Mouse (Mus musculus) ovary, postnatal 36 days (tissue): ENCODE measurements around the gene D7Ertd443e.
A peak's percentile ranks its signal among the peaks of the same experiment; 100 is the strongest.

ENCODE experiments used
- DNase-seq: peaks from one replicate; pipeline ENCODE4 v3.0.0; 2022; ENCODE audit warnings: low spot score, mixed read lengths

Gene D7Ertd443e

GRCm38 (mm10) chr7:134385561-134385960 lies at the start of gene D7Ertd443e:
D7Ertd443e (minus strand) TSS chr7:134385661.
- no peak for DNase-seq

- no peak for DNase-seq
Measured at GRCm38 (mm10) chr7:134431681-134432080, 46.2 kb upstream of the D7Ertd443e start.

DNA sequence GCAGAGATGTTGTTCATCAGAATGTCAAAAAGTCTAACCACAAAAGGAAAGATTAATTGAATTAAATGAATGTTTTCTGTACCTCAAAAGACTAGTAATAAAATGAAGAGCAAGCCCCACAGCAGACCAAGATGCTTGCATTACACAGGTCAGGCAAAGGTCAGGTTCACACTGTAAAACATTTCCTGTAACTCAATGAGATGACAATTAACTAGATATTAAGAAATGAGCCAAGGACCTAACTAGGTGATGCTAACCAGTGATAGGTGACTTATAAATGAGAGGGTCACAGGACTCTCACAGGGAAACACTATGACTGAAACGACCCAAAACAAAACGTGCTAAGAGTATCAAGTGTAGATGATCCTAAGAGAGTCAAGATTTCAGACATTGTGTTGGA lies 43.2 kb upstream of the D7Ertd443e start:
- no peak for DNase-seq

- no peak for DNase-seq
Measured at GRCm38 (mm10) chr7:134415014-134415413, 29.6 kb upstream of the D7Ertd443e start.

GRCm38 (mm10) chr7:134414005-134414690 lies 28.7 kb upstream of the D7Ertd443e start:
- DNase-seq: peak; percentile 20

- peak; percentile 23 for DNase-seq
Measured at GRCm38 (mm10) chr7:134408641-134409040, 23.2 kb upstream of the D7Ertd443e start.

DNA sequence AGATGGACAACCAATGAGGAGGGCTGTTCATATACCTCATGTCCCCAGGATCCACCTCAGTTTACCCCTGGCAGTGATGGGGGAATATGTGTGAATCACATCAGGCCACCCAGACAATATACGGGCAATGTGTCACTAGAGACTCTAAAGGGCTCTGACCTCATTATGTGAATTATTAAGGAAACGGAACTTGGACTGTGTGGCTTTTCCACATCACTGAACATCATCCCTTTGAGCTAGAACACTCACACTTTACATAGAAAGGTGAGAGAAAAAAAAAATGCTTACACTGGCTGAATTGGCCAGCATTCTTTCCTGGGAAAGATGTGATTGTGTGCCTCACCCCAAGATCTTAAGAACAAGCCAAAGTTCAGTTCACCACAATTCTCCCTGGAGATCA lies 15.3 kb upstream of the D7Ertd443e start:
- DNase-seq: no peak

DNA sequence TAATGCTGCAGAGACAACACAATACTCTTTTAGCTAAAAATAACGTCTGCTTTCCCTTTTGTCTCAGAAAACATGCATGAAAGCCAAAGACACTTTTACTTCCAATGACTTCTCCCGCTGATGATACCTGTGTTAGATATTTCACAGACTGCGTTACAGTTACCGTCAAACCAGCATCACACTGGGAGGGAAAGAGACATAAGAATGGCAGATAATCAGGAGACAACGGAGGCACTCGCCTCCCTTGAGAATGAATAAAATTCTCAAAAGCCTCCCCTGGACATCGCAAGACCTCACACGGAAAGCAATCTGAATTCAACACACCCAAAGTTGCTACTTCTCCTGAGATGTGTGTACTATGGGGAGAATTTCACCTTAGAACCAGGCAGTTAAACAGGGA lies 11.3 kb upstream of the D7Ertd443e start:
- no peak for DNase-seq

DNA sequence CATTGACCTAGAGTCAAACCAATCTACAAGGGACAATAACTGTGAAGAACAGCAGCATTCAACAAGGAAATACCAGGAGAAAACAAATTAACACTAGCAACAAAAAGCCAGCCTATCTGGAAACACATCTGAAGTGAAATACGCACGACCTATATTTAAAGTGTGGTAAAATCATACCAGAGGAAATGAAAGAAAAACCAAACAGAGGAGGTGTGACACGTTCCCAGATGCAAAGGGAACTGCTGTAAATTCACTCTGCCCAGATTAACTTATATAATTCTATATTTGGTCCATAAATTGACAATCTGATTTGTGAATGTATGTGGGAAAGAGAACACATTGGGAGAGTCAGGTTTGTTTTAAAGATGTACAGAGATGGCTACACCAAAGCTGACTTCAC lies 2.7 kb downstream of the D7Ertd443e start:
- DNase-seq: no peak

DNA sequence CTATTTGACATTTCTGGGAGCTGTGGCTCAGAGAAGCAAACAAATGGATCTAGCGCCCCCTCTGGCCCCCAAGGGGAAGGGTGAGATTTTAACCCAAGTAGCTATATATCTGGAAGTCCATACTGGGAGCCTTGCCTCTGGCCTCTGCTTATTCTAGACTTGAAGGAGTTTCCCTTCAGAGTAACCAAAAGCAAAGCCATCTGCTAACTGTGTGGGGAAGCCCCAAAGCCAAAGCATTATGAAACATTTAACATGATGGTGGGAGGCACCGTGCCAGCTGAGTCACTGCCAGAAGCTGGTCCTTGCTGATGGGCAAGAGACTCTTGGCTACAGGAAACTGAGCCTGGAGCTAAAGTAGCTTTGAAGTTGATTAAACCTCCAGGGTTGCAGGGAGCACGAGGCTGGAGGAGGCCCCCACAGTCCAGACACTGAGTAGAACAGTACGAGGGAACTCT lies 4.0 kb downstream of the D7Ertd443e start:
- DNase-seq: peak; percentile 78

- peak; percentile 47 for DNase-seq
Measured at GRCm38 (mm10) chr7:134378273-134378672, 7.2 kb downstream of the D7Ertd443e start.

GRCm38 (mm10) chr7:134376786-134377185 lies 8.7 kb downstream of the D7Ertd443e start:
- DNase-seq: no peak

GRCm38 (mm10) chr7:134372276-134372675 lies 13.2 kb downstream of the D7Ertd443e start:
- peak; percentile 9 for DNase-seq

DNA sequence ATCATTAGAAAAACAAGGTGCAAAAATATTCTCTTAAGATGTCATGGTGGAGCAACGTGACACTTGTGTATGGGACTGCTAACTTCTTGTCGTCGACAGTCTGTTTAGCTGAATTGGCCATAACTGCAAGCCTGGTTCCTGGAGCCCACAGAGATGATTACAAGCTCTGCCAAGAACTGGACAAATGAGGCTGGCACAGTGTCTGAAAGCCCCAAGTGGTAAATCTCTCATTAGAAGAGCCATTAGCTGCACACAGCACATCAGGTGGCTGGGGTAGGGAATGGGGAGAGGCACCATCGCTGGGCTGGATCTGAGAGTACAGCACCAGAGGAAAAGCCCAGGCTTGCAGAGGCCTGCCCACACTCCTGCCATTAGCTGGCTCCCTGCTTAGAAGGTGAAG lies 16.2 kb downstream of the D7Ertd443e start:
- DNase-seq: no peak

DNA sequence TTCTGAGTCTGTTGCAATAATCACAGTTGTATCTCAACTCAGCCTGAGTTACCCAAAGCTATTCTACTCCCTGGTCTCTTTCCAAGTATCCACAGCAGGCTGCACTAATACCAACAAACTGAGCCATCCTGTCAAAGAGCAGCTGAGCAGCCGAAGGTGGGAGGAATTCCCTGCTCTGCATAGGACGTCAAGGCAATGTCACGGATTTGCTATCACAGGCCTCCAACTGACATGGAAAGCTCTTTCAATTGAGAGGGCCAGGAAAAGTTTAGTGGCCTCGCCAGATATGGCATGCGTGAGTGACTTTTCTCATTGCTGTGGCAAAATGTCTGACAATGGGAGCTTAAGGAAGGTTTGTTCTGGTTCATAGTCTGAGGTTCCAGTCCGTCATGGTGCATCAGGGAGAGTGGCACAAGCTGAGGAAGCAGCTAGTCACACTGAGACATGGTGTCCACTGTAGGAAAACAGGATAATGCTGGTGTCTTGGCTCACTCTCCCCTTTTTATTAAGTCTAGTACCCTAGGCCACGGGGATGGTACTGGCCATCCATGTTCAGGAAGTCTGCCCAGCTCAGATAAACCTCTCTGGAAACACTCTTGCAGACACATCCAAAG lies 23.1 kb downstream of the D7Ertd443e start:
- no peak for DNase-seq

DNA sequence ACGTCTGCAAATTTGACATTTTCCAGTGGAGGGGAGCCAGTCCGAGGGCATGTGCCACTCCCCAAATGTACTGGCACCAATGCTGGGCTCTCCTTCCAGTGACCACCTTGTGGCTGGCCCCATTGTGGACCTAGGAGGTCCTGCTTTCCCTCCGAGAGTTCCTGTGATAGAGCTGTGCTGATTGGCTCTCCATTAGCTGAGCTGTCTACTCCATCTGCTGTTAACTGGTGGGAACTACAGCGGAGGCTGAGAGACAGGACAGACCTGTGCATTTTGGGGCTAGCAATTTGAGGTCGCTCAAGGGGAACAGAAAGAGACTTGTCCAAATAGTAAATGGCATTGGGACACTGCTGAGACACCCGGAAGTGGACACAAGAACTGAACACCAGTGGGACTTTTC lies 36.6 kb downstream of the D7Ertd443e start:
- DNase-seq: peak; percentile 27

- no peak for DNase-seq
Measured at GRCm38 (mm10) chr7:134342202-134342601, 43.3 kb downstream of the D7Ertd443e start.

GRCm38 (mm10) chr7:134335951-134336350 lies 49.5 kb downstream of the D7Ertd443e start:
- DNase-seq: no peak

DNA sequence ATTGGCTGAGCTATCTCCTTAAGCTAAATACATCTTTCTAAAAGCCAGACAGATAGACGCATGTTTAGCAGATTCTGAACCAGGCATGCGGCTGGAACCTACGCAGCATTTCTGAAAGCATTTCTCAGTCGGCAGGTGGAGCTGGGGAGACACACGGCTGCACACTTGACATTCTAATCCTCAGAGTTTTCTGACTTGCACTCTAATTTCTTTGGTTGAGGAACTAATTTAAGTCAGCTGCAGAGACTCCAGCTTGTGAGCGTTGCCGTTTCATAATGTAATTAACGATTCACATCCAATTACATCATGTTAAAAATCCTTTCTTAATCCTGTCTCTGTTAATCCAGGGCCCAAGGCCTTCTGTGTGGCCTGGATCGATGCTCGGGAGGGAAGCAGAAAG lies 64.5 kb downstream of the D7Ertd443e start:
- no peak for DNase-seq

- no peak for DNase-seq
Measured at GRCm38 (mm10) chr7:134302084-134302483, 83.4 kb downstream of the D7Ertd443e start.

DNA sequence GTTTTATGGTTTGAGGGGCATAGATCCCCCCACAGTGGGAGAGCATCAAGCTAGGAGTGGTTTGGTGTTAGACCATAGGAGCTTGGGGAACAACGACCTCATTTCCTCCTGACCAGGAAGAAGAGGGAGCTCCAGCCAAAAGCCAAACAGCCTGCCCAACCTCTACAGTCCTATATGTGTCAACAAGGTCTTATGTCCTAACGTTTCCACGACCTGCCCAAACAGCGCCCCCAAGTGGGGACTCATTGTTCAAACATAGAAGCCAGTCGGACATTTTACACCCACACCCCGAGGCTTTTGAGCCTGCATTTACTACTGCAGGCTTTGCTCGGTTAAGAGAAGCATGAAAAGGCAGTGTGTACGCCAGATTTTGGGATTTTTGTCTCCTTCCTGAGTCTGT lies 84.2 kb downstream of the D7Ertd443e start:
- DNase-seq: peak; percentile 5

- no peak for DNase-seq
Measured at GRCm38 (mm10) chr7:134292750-134293149, 92.7 kb downstream of the D7Ertd443e start.

DNA sequence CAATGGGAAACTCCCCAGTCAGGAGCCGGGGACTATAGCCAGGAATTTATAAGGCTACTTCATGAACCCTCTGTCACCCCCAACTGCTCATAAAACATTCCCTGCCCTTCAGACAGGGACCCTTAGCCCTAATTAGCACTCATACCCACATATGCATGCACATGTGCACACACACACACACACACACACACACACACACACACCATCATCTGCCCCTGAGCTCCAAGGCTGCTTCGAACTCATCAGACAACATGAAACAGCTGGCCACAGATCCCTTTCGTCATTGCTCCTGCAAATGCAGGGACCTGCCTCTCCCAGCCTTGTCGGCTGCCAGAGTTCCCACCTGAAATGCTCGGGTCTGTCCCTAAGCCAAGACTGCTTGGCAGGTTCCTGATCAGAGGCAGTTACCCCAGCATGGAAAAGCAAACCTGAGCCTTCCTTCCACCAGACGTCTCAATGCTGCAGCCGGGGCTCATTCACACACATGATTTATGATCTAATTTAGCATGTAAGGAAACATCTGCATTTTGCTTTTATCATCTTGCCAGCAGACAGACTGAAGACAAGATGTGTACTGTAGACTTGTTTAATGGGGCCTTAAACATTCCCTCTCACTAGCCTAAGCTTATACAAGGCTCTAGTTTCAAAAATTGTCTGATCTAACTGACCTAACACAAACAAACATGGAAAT lies 95.7 kb downstream of the D7Ertd443e start:
- DNase-seq: no peak
